Mouse (Mus musculus) forebrain, embryonic 12.5 days (tissue): ENCODE results near the gene Bclaf1. TPM values are rescaled to one million over a fixed set of nuclear protein-coding genes. Genes with fewer than 3 reads are reported as not detected.

Source experiments
- ATAC-seq: fragments of 200-750 bp; cut with Nextera tagmentation; 2 replicates; pipeline ENCODE4 v1.8.0; 2017; ENCODE audit warnings: moderate TSS enrichment; ENCODE audit not compliant: low FRiP score
- H3K27ac ChIP-seq: fragments of 300-500 bp; sonication (generic); 2 replicates; pipeline ENCODE4 v1.5.1; 2016; ENCODE audit warnings: mild to moderate bottlenecking
- H3K27me3 ChIP-seq: fragments of 300-500 bp; sonication (generic); 2 replicates; pipeline ENCODE4 v1.6.1; 2016; ENCODE audit warnings: mild to moderate bottlenecking
- H3K36me3 ChIP-seq: fragments of 300-500 bp; sonication (generic); replicated peaks from 2 replicates; pipeline ENCODE4 v1.6.1; 2016; ENCODE audit warnings: mild to moderate bottlenecking
- H3K4me1 ChIP-seq: fragments of 300-500 bp; sonication (generic); 2 replicates; pipeline ENCODE4 v1.6.1; 2016
- H3K4me2 ChIP-seq: fragments of 300-500 bp; sonication (generic); 2 replicates; pipeline ENCODE4 v1.6.1; 2016; ENCODE audit warnings: mild to moderate bottlenecking, moderate library complexity
- H3K4me3 ChIP-seq: fragments of 300-500 bp; sonication (generic); replicated peaks from 2 replicates; pipeline ENCODE4 v1.5.1; 2016; ENCODE audit warnings: mild to moderate bottlenecking
- H3K9ac ChIP-seq: fragments of 300-500 bp; sonication (generic); 2 replicates; pipeline ENCODE4 v1.6.1; 2016; ENCODE audit warnings: mild to moderate bottlenecking
- H3K9me3 ChIP-seq: fragments of 300-500 bp; sonication (generic); 2 replicates; pipeline ENCODE4 v1.6.1; 2016
- WGBS: fragments of 180-500 bp; shearing (Covaris S2); methylation state at CpG from one replicate; pipeline ENCODE4 v1.1.7; 2016; 5-methylcytosine and 5-hydroxymethylcytosine counted together
- microRNA-seq: library from miRNA; unstranded; fragments of <30 nt; microRNA quantifications from one replicate; pipeline ENCODE4, GENCODE M21; 2017
- polyA plus RNA-seq: library from polyadenylated mRNA; unstranded; fragments of >200 nt; fragmentation: Nextera tagmentation; extraction: Ambion mirVana; gene quantifications from 2 replicates; pipeline ENCODE4 v1.2.1, GENCODE M21; 2016

Bclaf1 gene
- polyA plus RNA-seq, 1 experiment from 2014 or later, result 178 TPM

- peaks cover 9% of the 10 kb centered on the region for H3K4me1 ChIP-seq
- no peaks in the 10 kb centered on the region for H3K27me3 ChIP-seq
- no peaks in the 10 kb centered on the region for H3K36me3 ChIP-seq
- 0 out of 2 replicates have a peak overlapping the region, but pooled peaks have one; percentile 31 for H3K27ac ChIP-seq
- H3K9me3 ChIP-seq, result no peaks in the 10 kb centered on the region
- H3K4me3 ChIP-seq, result no peak overlapping the region
- no peak overlapping the region for H3K4me2 ChIP-seq
- WGBS, result 83% methylated on average over 6 of the region's 6 CpGs
- peak; percentile 55; the same call in 1 of the 2 replicates for ATAC-seq
- H3K9ac ChIP-seq, result no peak overlapping the region
These were observed 70.6 kb downstream of the Bclaf1 start for GRCm38 (mm10) chr10:20382807-20383419.

- Histone ChIP-seq H3K4me2 (no peak overlapping the region), H3K27me3 (no peaks in the 10 kb centered on the region), H3K27ac (no peak overlapping the region), H3K4me1 (no peaks in the 10 kb centered on the region), H3K36me3 (no peaks in the 10 kb centered on the region), H3K4me3 (no peak overlapping the region), H3K9me3 (no peaks in the 10 kb centered on the region), H3K9ac (no peak overlapping the region)
- 74% methylated on average over 3 of the region's 3 CpGs for WGBS
- no peak for ATAC-seq
These were observed 78.3 kb downstream of the Bclaf1 start for GRCm38 (mm10) chr10:20390568-20390967.

Small RNA genes lying within 50 kb of the gene (microRNA-seq; reads per million reads assigned to microRNA genes)
- not detected for gene Mir6413

Other genes starting within 250 kb of the Bclaf1 start
- gene Map7, start 164.0 kb upstream of the Bclaf1 start, polyA plus RNA-seq, result 6.3 and 8.2 TPM in 2 replicates
- 2.4 and 3.6 TPM in 2 replicates for gene Mtfr2, start 35.3 kb downstream of the Bclaf1 start, polyA plus RNA-seq